Mouse (Mus musculus): Measurements from ENCODE around the gene Lsm14b. TPM values are rescaled to one million over a fixed set of nuclear protein-coding genes. Genes with fewer than 3 reads are reported as not detected.

Gene Lsm14b
- total and polyA plus RNA-seq, 3 experiments: 34.2 to 44.4 TPM; not detected in 1

GRCm38 (mm10) chr2:179982715-179983114 is 42.1 kb upstream of the Lsm14b start:
- TF ChIP-seq TCF12 (IDR thresholded peaks at IDR 0.05; ENCODE audit: low read depth, low read length): no peak
- no peak for TF ChIP-seq MAZ (IDR thresholded peaks at IDR 0.05; ENCODE audit: low read depth, low read length)
- TF ChIP-seq POLR2AphosphoS2 (IDR thresholded peaks at IDR 0.05; ENCODE audit: low read length): no peak
- TF ChIP-seq E2F4 (IDR thresholded peaks at IDR 0.05; ENCODE audit: borderline replicate concordance, low read depth, low read length): no peak
- no peak for TF ChIP-seq JUND (IDR thresholded peaks at IDR 0.05; ENCODE audit: low read depth, low read length)
- TF ChIP-seq ELF1 (IDR thresholded peaks at IDR 0.05; ENCODE audit: low read depth, low read length): no peak
- TF ChIP-seq USF2 (IDR thresholded peaks at IDR 0.05; ENCODE audit: borderline replicate concordance in 1 of 2, insufficient read depth in 1 of 2, low read depth in 1 of 2, low read length in 2 of 2): no peak
- TF ChIP-seq MYB (IDR thresholded peaks at IDR 0.05; ENCODE audit: low read depth, low read length): no peak
- Histone ChIP-seq H3K9ac (ENCODE audit: control insufficient read depth, low read depth, low read length, poor library complexity, severe bottlenecking) (no peak overlapping the region), H3K27ac (ENCODE audit: control insufficient read depth, low read depth, low read length) (no peak overlapping the region)

GRCm38 (mm10) chr2:179984830-179985229 is 40.0 kb upstream of the Lsm14b start:
- TF ChIP-seq POLR2AphosphoS5 (IDR thresholded peaks at IDR 0.05; ENCODE audit: borderline replicate concordance, low read depth, low read length) (no peak), ZKSCAN1 (IDR thresholded peaks at IDR 0.05; ENCODE audit: low read depth, low read length) (no peak), TAL1 (IDR thresholded peaks at IDR 0.05; ENCODE audit: low read length) (no peak; the same call in 1 of the 2 replicates), GABPA (IDR thresholded peaks at IDR 0.05; ENCODE audit: low read depth, low read length) (no peak), ZNF384 (IDR thresholded peaks at IDR 0.05; ENCODE audit: low read depth, low read length) (no peak), MYC (IDR thresholded peaks at IDR 0.05; ENCODE audit: low read depth, low read length) (no peak), KAT2A (conservative IDR thresholded peaks at IDR 0.05; ENCODE audit: low read depth, low read length) (no peak), ELF1 (IDR thresholded peaks at IDR 0.05; ENCODE audit: low read depth, low read length) (no peak), POLR2A (IDR thresholded peaks at IDR 0.05; ENCODE audit: control insufficient read depth in 1 of 2, insufficient read depth in 1 of 2, low read depth in 1 of 2, low read length in 2 of 2, poor library complexity in 1 of 2) (no peak), POLR2AphosphoS2 (IDR thresholded peaks at IDR 0.05; ENCODE audit: low read length) (no peak), CTCF (IDR thresholded peaks at IDR 0.05 in 2 of 3, conservative IDR thresholded peaks at IDR 0.05 in 1 of 3; ENCODE audit: control insufficient read depth in 1 of 3, insufficient read depth in 1 of 3, low read depth in 2 of 3, low read length in 3 of 3, poor library complexity in 1 of 3, severe bottlenecking in 1 of 3) (no peak), ZC3H11A (IDR thresholded peaks at IDR 0.05; ENCODE audit: low read depth, low read length) (no peak), MEF2A (IDR thresholded peaks at IDR 0.05; ENCODE audit: extremely low read depth, insufficient replicate concordance, low read depth, low read length, poor library complexity, severe bottlenecking) (no peak), GATA1 (IDR thresholded peaks at IDR 0.05; ENCODE audit: low read depth, low read length) (peak; percentile 57), JUND (IDR thresholded peaks at IDR 0.05; ENCODE audit: low read depth, low read length) (no peak), BHLHE40 (IDR thresholded peaks at IDR 0.05; ENCODE audit: borderline replicate concordance, low read depth, low read length) (no peak), E2F4 (IDR thresholded peaks at IDR 0.05; ENCODE audit: borderline replicate concordance, low read depth, low read length) (no peak), MAFK (IDR thresholded peaks at IDR 0.05; ENCODE audit: borderline replicate concordance, low read depth, low read length) (no peak), UBTF (IDR thresholded peaks at IDR 0.05; ENCODE audit: borderline replicate concordance, insufficient read depth, low read depth, low read length) (no peak), TCF12 (IDR thresholded peaks at IDR 0.05; ENCODE audit: low read depth, low read length) (0 out of 2 replicates have a peak, but pooled peaks have one; percentile 16), CHD1 (IDR thresholded peaks at IDR 0.05; ENCODE audit: low read depth, low read length) (no peak), EP300 (IDR thresholded peaks at IDR 0.05; ENCODE audit: low read depth in 1 of 2, low read length in 2 of 2) (peak; percentile 18 to 47; a peak in 2 of 4 replicates), NELFE (IDR thresholded peaks at IDR 0.05; ENCODE audit: low read depth, low read length) (no peak), ETS1 (IDR thresholded peaks at IDR 0.05; ENCODE audit: low read depth, low read length) (0 out of 2 replicates have a peak, but pooled peaks have one; percentile 12)
- H3K9ac ChIP-seq (ENCODE audit: control insufficient read depth, low read depth, low read length, poor library complexity, severe bottlenecking): no peak overlapping the region
- H3K9me3 ChIP-seq (replicated peaks; ENCODE audit: insufficient read depth, low read length): no peaks in the 10 kb centered on the region
- H3K36me3 ChIP-seq (ENCODE audit: control insufficient read depth in 1 of 2, insufficient read depth in 2 of 2, low read length in 2 of 2): no peaks in the 10 kb centered on the region
- H3K4me1 ChIP-seq (ENCODE audit: control insufficient read depth in 1 of 2, insufficient read depth in 2 of 2, low read length in 2 of 2): peaks cover 0 to 6% of the 10 kb centered on the region in 2 experiments; a peak in 2 of 4 replicates
- H3K4me3 ChIP-seq (ENCODE audit: control insufficient read depth in 1 of 2, insufficient read depth in 1 of 2, low read depth in 2 of 2, low read length in 2 of 2): no peak overlapping the region
- peak; percentile 68 for DNase-seq (ENCODE audit: low read depth, low spot score)
- H3K27me3 ChIP-seq (ENCODE audit: control insufficient read depth in 1 of 2, insufficient read depth in 2 of 2, low read length in 2 of 2): no peaks in the 10 kb centered on the region
- no peaks in the 10 kb centered on the region for H3K79me2 ChIP-seq (ENCODE audit: control insufficient read depth, insufficient read depth, low read length, poor library complexity)
- H3K27ac ChIP-seq (ENCODE audit: control insufficient read depth, low read depth, low read length): no peak overlapping the region

More at GRCm38 (mm10) chr2:179982715-179983114, 42.1 kb upstream of the Lsm14b start:
- H3K9me3 ChIP-seq (replicated peaks; ENCODE audit: insufficient read depth, low read length): no peaks in the 10 kb centered on the region
- DNase-seq (ENCODE audit: low read depth, low spot score): no peak
- peaks cover 0 to under 1% of the 10 kb centered on the region in 2 experiments; a peak in 2 of 4 replicates for H3K36me3 ChIP-seq (ENCODE audit: control insufficient read depth in 1 of 2, insufficient read depth in 2 of 2, low read length in 2 of 2)
- peaks cover 0 to 7% of the 10 kb centered on the region in 2 experiments; a peak in 2 of 4 replicates for H3K4me1 ChIP-seq (ENCODE audit: control insufficient read depth in 1 of 2, insufficient read depth in 2 of 2, low read length in 2 of 2)
- H3K27me3 ChIP-seq (ENCODE audit: control insufficient read depth in 1 of 2, insufficient read depth in 2 of 2, low read length in 2 of 2): no peaks in the 10 kb centered on the region
- H3K79me2 ChIP-seq (ENCODE audit: control insufficient read depth, insufficient read depth, low read length, poor library complexity): no peaks in the 10 kb centered on the region
- H3K4me3 ChIP-seq (ENCODE audit: control insufficient read depth in 1 of 2, insufficient read depth in 1 of 2, low read depth in 2 of 2, low read length in 2 of 2): no peak overlapping the region
